Mouse (Mus musculus) E14TG2a.4 (cell line): ENCODE data around the gene Itgb4.

Experiments
- CTCF ChIP-seq: conservative IDR thresholded peaks from 2 replicates; pipeline ENCODE4 v1.5.1; 2014; ENCODE audit warnings: low read length
- NANOG ChIP-seq: IDR thresholded peaks from 2 replicates; pipeline ENCODE4 v1.6.1; 2014; ENCODE audit warnings: borderline replicate concordance, low read length, mixed read lengths
- POU5F1 ChIP-seq: IDR thresholded peaks from 2 replicates; pipeline ENCODE4 v1.6.1; 2014; ENCODE audit warnings: low read length, borderline replicate concordance

DNA sequence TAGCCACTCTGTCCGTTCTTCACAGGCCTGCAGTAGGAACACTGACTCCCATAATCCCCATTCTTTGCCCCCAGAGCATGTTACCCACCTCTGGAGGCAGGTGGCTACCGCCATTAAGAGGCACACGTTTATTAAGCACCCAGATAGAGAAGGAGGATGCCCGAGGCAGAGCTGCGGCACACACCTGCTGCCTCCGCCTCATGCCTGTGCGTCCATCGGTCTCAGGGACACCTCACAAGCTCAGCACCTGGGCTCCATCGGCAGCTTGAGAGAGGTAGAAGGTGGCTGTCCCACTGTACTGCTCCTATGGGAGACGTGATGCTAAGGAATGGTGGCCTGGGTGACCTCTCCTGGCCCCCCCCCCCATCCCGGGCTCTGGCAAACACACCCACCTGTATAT lies 33.9 kb downstream of the Itgb4 start:
- TF ChIP-seq CTCF (no peak), NANOG (no peak), POU5F1 (no peak)
